Mouse (Mus musculus) kidney, embryonic 16.5 days (tissue): Measurements from ENCODE around the gene Rdh9. TPM values are rescaled to one million over a fixed set of nuclear protein-coding genes. Genes with fewer than 3 reads are reported as not detected.
"Not testable (repeated sequence)": the region's sequence is repeated elsewhere in the genome, so short reads cannot be mapped to it uniquely, and the experiment has no call there.

Source experiments
- ATAC-seq: fragments of 200-750 bp; cut with Nextera tagmentation; 2 replicates; pipeline ENCODE4 v1.8.0; 2017; ENCODE audit warnings: moderate TSS enrichment; ENCODE audit not compliant: low FRiP score, low TSS enrichment
- H3K27ac ChIP-seq: fragments of 300-500 bp; sonication (generic); 2 replicates; pipeline ENCODE4 v1.5.1; 2014; ENCODE audit warnings: low read length
- H3K27me3 ChIP-seq: fragments of 300-500 bp; sonication (generic); 2 replicates; pipeline ENCODE4 v1.6.1; 2014; ENCODE audit warnings: low read length, control low read depth, mixed read lengths; ENCODE audit not compliant: insufficient read depth
- H3K36me3 ChIP-seq: fragments of 300-500 bp; sonication (generic); 2 replicates; pipeline ENCODE4 v1.6.1; 2014; ENCODE audit warnings: low read length, control low read depth, mixed read lengths; ENCODE audit not compliant: insufficient read depth
- H3K4me1 ChIP-seq: fragments of 300-500 bp; sonication (generic); 2 replicates; pipeline ENCODE4 v1.6.1; 2014; ENCODE audit warnings: low read length, control low read depth, mixed read lengths; ENCODE audit not compliant: insufficient read depth
- H3K4me2 ChIP-seq: fragments of 300-500 bp; sonication (generic); replicated peaks from 2 replicates; pipeline ENCODE4 v1.6.1; 2014; ENCODE audit warnings: low read depth, low read length
- H3K4me3 ChIP-seq: fragments of 300-500 bp; sonication (generic); 2 replicates; pipeline ENCODE4 v1.5.1; 2014; ENCODE audit warnings: mild to moderate bottlenecking, low read length
- H3K9ac ChIP-seq: fragments of 300-500 bp; sonication (generic); replicated peaks from 2 replicates; pipeline ENCODE4 v1.6.1; 2014; ENCODE audit warnings: low read length
- H3K9me3 ChIP-seq: fragments of 300-500 bp; sonication (generic); 2 replicates; pipeline ENCODE4 v1.6.1; 2016; ENCODE audit warnings: low read length, control low read depth
- WGBS: fragments of 180-500 bp; shearing (Covaris S2); extraction: QIAGEN DNeasy Blood & Tissue Kit; methylation state at CpG from one replicate; pipeline ENCODE4 v1.1.7; 2014; 5-methylcytosine and 5-hydroxymethylcytosine counted together
- polyA plus RNA-seq: library from polyadenylated mRNA; unstranded; fragments of >200 nt; fragmentation: Nextera tagmentation; extraction: Ambion mirVana; gene quantifications from 2 replicates; pipeline ENCODE4 v1.2.1, GENCODE M21; 2015

The Rdh9 gene
- polyA plus RNA-seq, 1 experiment from 2014 or later = not detected

GRCm38 (mm10) chr10:127800891-127801290 lies 24.7 kb downstream of the Rdh9 start, which contains the start of gene Rdh16:
Gene Rdh16 (plus strand): TSS chr10:127801152.
- Histone ChIP-seq H3K36me3 (no peaks in the 10 kb centered on the region), H3K27ac (no peak within 1 kb of the TSS), H3K4me2 (no peak within 1 kb of the TSS), H3K9me3 (peaks cover 4% of the 10 kb centered on the region), H3K4me3 (no peak within 1 kb of the TSS), H3K9ac (no peak within 1 kb of the TSS), H3K4me1 (no peaks in the 10 kb centered on the region), H3K27me3 (no peaks in the 10 kb centered on the region)
- WGBS = 78% methylated on average over 6 of the region's 6 CpGs
- ATAC-seq = no peak

DNA sequence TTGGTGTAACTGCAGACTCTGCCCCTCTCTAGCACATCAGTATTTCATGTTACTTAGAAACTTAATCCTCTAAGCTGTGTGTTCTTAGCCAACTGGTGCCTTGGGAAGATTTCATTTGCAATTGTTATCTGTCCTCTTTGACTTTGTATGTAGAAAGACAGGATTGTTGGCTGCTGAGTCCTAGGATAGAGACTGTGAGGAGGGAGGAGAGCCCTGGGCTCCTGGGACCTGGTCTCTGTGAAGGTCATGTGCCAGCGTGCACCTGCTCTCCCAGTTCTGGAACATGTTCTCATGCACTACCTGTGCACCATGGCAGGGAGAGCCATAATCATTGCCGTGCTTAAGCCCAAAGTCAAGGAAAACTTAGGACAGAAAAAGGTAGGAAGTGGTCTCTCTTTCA lies 25.4 kb downstream of the Rdh9 start:
- Histone ChIP-seq H3K9ac (no peak overlapping the region), H3K4me3 (no peak overlapping the region), H3K4me1 (no peaks in the 10 kb centered on the region), H3K9me3 (peaks cover 1% of the 10 kb centered on the region), H3K27ac (no peak overlapping the region), H3K36me3 (no peaks in the 10 kb centered on the region), H3K4me2 (no peak overlapping the region), H3K27me3 (no peaks in the 10 kb centered on the region)
- no peak for ATAC-seq
- WGBS = 86% methylated on average over 2 of the region's 2 CpGs

GRCm38 (mm10) chr10:127802236-127802635 lies 26.1 kb downstream of the Rdh9 start:
- Histone ChIP-seq H3K9me3 (no peaks in the 10 kb centered on the region), H3K4me3 (no peak overlapping the region), H3K27ac (no peak overlapping the region), H3K27me3 (no peaks in the 10 kb centered on the region), H3K4me2 (no peak overlapping the region), H3K9ac (no peak overlapping the region), H3K36me3 (no peaks in the 10 kb centered on the region), H3K4me1 (no peaks in the 10 kb centered on the region)
- 80% methylated on average over 5 of the region's 5 CpGs for WGBS
- no peak for ATAC-seq

DNA sequence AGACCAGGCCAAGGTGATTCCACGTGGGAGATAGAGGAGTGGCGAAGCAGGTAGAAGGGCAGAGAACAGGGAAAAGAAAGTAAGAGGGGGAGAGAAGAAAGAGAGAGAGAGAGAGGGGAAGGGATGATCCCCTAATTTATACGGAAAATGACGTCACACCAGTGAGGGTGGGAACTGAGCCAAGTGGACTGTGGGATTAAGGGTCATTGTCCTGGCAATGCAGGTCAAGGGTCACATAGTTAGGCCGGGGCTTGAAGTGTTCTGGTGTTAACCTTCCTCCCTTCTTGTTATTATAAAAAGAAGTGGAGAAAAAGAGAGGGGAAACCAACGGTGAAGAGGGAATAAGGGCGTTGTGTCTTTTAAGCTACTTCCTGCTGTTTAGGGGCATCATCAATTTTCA lies 28.2 kb downstream of the Rdh9 start:
- no peak overlapping the region for H3K4me3 ChIP-seq
- no peaks in the 10 kb centered on the region for H3K36me3 ChIP-seq
- no peak for ATAC-seq
- H3K27ac ChIP-seq = no peak overlapping the region
- no peaks in the 10 kb centered on the region for H3K4me1 ChIP-seq
- WGBS = 62% methylated on average over 7 of the region's 7 CpGs
- no peaks in the 10 kb centered on the region for H3K9me3 ChIP-seq
- H3K27me3 ChIP-seq = no peaks in the 10 kb centered on the region
- no peak overlapping the region for H3K4me2 ChIP-seq
- no peak overlapping the region for H3K9ac ChIP-seq

- Histone ChIP-seq H3K9ac (no peak overlapping the region), H3K4me3 (no peak overlapping the region), H3K4me2 (no peak overlapping the region), H3K4me1 (no peaks in the 10 kb centered on the region), H3K9me3 (peaks cover 7% of the 10 kb centered on the region), H3K27me3 (no peaks in the 10 kb centered on the region), H3K36me3 (no peaks in the 10 kb centered on the region), H3K27ac (no peak overlapping the region)
- ATAC-seq = no peak
These were observed 39.7 kb downstream of the Rdh9 start for GRCm38 (mm10) chr10:127815888-127816287.

- H3K4me2 ChIP-seq, H3K4me3 ChIP-seq, H3K36me3 ChIP-seq, H3K9me3 ChIP-seq, H3K27me3 ChIP-seq, ATAC-seq, H3K4me1 ChIP-seq, H3K27ac ChIP-seq, H3K9ac ChIP-seq: not testable (repeated sequence)
- WGBS = 70% methylated on average over 4 of the region's 4 CpGs
These were observed 41.2 kb downstream of the Rdh9 start for GRCm38 (mm10) chr10:127817268-127817910.

DNA sequence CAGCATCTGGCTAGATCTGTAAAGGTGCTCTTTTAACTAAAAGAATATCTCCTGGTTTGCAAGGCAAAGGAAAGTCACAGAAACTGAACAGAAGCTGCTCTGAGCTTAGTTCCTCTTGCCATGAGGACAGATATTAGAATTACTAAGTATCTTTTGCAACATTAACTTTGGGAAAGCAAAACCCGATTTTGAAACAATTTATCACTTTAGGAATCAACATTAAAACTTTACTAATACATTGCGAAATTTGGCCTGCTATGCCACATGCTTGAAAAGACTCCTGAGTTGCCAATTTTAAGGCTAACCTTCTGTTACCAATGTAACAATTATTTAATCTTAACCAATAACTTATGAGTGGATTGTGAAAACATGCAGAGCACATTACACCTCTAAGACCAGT lies 45.6 kb downstream of the Rdh9 start:
- not testable (repeated sequence) for H3K9me3 ChIP-seq, H3K36me3 ChIP-seq, H3K9ac ChIP-seq, H3K27me3 ChIP-seq, H3K4me2 ChIP-seq, H3K27ac ChIP-seq, H3K4me1 ChIP-seq, H3K4me3 ChIP-seq, ATAC-seq
- WGBS = 90% methylated on average over 2 of the region's 2 CpGs

- Histone ChIP-seq H3K36me3 (no peaks in the 10 kb centered on the region), H3K9me3 (peaks cover 4% of the 10 kb centered on the region), H3K27me3 (no peaks in the 10 kb centered on the region), H3K4me3 (no peak overlapping the region), H3K4me1 (no peaks in the 10 kb centered on the region), H3K4me2 (no peak overlapping the region), H3K27ac (no peak overlapping the region), H3K9ac (no peak overlapping the region)
- WGBS = 80% methylated on average over 6 of the region's 6 CpGs
- ATAC-seq = no peak
These were observed 49.2 kb downstream of the Rdh9 start for GRCm38 (mm10) chr10:127825386-127825785.

GRCm38 (mm10) chr10:127829121-127829520 lies 52.9 kb downstream of the Rdh9 start:
- 76% methylated on average over 3 of the region's 3 CpGs for WGBS

GRCm38 (mm10) chr10:127834186-127834585 lies 58.0 kb downstream of the Rdh9 start:
- not testable (repeated sequence) for ATAC-seq, H3K4me1 ChIP-seq, H3K36me3 ChIP-seq, H3K4me3 ChIP-seq, H3K4me2 ChIP-seq, H3K27ac ChIP-seq, H3K27me3 ChIP-seq, H3K9ac ChIP-seq, H3K9me3 ChIP-seq
- 92% methylated on average over 1 of the region's 1 CpGs for WGBS

More at GRCm38 (mm10) chr10:127829121-127829520, 52.9 kb downstream of the Rdh9 start:
- Histone ChIP-seq H3K27me3 (no peaks in the 10 kb centered on the region), H3K4me2 (no peak overlapping the region), H3K9ac (no peak overlapping the region), H3K36me3 (no peaks in the 10 kb centered on the region), H3K4me3 (no peak overlapping the region), H3K27ac (no peak overlapping the region), H3K9me3 (no peaks in the 10 kb centered on the region; the same call in 1 of the 2 replicates), H3K4me1 (no peaks in the 10 kb centered on the region)
- no peak for ATAC-seq
